In the genomic region with DNA sequence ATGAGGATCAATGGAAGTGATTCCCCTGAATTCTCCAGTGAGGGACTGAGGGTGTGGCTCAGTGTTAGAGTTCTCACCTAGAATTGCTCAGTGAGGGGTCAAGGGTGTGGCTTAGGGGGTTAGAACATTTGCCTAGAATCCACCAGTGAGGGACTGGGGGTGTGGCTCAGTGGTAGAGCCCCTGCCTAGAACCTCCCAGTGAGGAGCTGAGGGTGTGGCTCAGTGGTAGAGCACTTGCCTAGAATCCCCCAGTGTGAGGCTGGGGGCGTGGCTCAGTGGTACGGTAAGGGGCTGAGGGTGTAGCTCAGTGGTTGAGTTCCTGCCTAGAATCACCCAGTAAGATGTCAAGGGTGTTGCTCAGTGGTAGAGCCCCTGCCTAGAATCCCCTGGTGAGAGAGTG, we compare ENCODE assay signal across 19 mouse cellular contexts. TPM values are rescaled to one million over a fixed set of nuclear protein-coding genes. Genes with fewer than 3 reads are reported as not detected.
"Had no signal": no experiment of that assay in that cellular context is flagged by ENCODE, and none has a peak within 500 bp of the region (broad histone marks: within the 10 kb centered on the region; RNA-seq: fewer than 3 reads in every experiment).

No protein-coding gene starts in this region.

- H3K27ac ChIP-seq: layer of hippocampus, adult 2 months; limb, embryonic 13.5 days; midbrain, embryonic 15.5 days; neural tube, embryonic 13.5 days had no signal

- H3K36me3 ChIP-seq: limb, embryonic 13.5 days had no signal

- DNase-seq: kidney, adult 8-10 months; kidney, postnatal 10 days; kidney, postnatal 4 days; left cerebral cortex, postnatal 4 days; lung, embryonic 14.5 days; lung, postnatal 10 days; lung, postnatal 4 days; retina, postnatal 1 day; right cerebral cortex, postnatal 14 days; thymus, adult 18-20 months; thymus, postnatal 14 days had no signal

- H3K9ac ChIP-seq: limb, embryonic 13.5 days; lung, embryonic 14.5 days; midbrain, embryonic 15.5 days; neural tube, embryonic 13.5 days had no signal

- H3K4me1 ChIP-seq: limb, embryonic 13.5 days; midbrain, embryonic 15.5 days; neural tube, embryonic 13.5 days had no signal

- H3K4me2 ChIP-seq: limb, embryonic 13.5 days; liver, embryonic 11.5 days; lung, embryonic 14.5 days; midbrain, embryonic 11.5 days; midbrain, embryonic 15.5 days; neural tube, embryonic 13.5 days had no signal

- H3K27me3 ChIP-seq: limb, embryonic 13.5 days; midbrain, embryonic 15.5 days had no signal

- ATAC-seq: midbrain, embryonic 15.5 days had no signal

- H3K9me3 ChIP-seq: limb, embryonic 13.5 days; midbrain, embryonic 15.5 days; neural tube, embryonic 13.5 days had no signal

- H3K4me3 ChIP-seq: layer of hippocampus, adult 2 months; limb, embryonic 13.5 days; midbrain, embryonic 15.5 days; neural tube, embryonic 13.5 days had no signal

RNA-seq across cellular contexts. Expression of gene Syt5, which starts 8.3 kb away (rescaled TPM):
- total RNA-seq: megakaryocyte, adult 5-6 weeks had no signal

RNA-seq across cellular contexts. Expression of gene Tnni3, which starts 15.0 kb away (rescaled TPM):
- total RNA-seq: left cerebral cortex, postnatal 10 days had no signal
